Mouse (Mus musculus) brown adipose tissue, adult 24 weeks (tissue): Measurements from ENCODE around the gene Cldn5. TPM values are rescaled to one million over a fixed set of nuclear protein-coding genes. Genes with fewer than 3 reads are reported as not detected.

Experiments
- H3K27ac ChIP-seq: fragments of 200-500 bp; replicated peaks from 2 replicates; pipeline ENCODE4 v1.5.1; 2012; ENCODE audit warnings: low read depth, mild to moderate bottlenecking, low read length
- H3K4me1 ChIP-seq: fragments of 200-500 bp; 2 replicates; pipeline ENCODE4 v1.6.1; 2012; ENCODE audit warnings: low read length, mixed read lengths; ENCODE audit not compliant: control insufficient read depth, insufficient read depth, insufficient read length
- H3K4me3 ChIP-seq: fragments of 200-500 bp; 2 replicates; pipeline ENCODE4 v1.5.1; 2012; ENCODE audit warnings: low read depth, mild to moderate bottlenecking, low read length, moderate library complexity; ENCODE audit not compliant: insufficient read depth
- polyA plus RNA-seq: library from polyadenylated mRNA; stranded (reverse); fragments of >200 nt; gene quantifications from 2 replicates; pipeline ENCODE4 v1.2.4, GENCODE M21; 2012; ENCODE audit not compliant: missing spikeins, insufficient read depth, insufficient read length

The Cldn5 gene
- 36.1 and 37.1 TPM in 2 replicates for polyA plus RNA-seq

DNA sequence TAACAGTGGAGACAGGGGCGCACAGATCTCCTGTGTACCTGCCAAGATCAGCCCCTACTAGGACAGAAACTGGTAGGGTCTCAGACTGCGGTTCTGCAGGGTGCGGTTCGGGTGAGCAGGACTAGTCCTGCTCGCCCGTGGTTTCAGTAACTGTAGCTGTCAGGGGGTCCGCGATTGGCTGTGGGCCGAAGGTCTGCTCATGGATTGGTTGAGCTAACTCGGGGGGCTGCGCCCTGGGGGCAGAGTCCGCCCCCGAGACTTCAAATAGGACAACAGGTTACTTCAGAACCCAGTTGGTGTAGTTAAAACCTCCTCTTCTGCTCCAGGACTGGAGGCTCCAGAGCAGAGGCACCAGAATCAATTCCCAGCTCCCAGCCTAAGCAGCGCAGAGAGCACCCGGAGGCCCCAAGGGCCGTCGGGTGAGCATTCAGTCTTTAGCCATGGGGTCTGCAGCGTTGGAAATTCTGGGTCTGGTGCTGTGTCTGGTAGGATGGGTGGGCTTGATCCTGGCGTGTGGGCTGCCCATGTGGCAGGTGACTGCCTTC lies at the start of gene Cldn5:
TSS of gene Cldn5 (plus strand) at position 292 of the 545 bp plus-strand sequence.
- Histone ChIP-seq H3K4me1 (peaks cover 19% of the 10 kb centered on the region), H3K27ac (peak within 1 kb of the TSS; percentile 99), H3K4me3 (peak within 1 kb of the TSS; percentile 76)

DNA sequence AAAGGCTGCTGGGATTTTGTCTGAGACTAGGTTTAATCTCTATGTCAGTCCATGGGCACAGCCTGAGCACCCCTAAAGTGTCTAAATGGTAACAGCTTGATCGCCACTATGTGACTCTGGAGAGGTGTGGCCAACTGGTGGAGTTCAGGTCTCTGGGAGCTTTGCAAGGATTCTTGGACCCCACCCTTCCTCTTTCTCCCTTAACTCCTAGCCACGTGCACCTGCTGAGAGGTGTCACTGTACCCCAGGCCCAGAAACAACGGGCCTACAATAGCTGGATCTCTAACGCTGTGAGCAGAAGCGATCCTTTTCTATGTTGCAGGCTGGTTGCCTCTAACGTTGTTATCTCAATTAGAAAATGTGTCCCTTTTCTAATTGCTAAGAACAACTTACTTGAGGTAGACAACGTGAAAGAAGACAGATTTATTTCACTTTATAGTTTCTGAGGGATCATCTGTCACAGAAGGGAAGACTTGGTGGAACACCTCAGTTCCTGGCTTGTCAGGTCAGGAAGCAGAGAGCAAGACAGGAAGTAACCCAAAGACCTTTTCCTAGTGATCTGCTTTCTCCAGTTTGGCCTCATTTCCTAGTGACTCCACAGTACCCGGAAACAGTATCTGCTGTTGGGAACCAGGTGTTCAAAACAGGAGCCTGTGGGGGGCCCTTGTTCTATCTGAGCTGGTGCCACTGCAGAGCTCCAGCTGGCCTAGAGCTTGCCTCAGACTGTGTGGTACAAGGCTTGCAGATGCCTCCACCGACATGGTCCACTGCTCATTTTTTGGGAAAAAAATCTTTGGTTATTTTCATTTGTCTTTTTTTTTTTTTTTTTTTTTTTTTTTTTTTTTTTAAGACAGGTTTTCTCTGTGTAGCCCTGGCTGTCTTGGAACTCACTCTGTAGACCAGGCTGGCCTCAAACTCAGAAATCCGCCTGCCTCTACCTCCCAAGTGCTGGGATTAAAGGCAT lies 48.8 kb upstream of the Cldn5 start:
- Histone ChIP-seq H3K4me3 (no peak overlapping the region), H3K4me1 (peaks cover 19% of the 10 kb centered on the region), H3K27ac (peak overlapping the region; percentile 61)

DNA sequence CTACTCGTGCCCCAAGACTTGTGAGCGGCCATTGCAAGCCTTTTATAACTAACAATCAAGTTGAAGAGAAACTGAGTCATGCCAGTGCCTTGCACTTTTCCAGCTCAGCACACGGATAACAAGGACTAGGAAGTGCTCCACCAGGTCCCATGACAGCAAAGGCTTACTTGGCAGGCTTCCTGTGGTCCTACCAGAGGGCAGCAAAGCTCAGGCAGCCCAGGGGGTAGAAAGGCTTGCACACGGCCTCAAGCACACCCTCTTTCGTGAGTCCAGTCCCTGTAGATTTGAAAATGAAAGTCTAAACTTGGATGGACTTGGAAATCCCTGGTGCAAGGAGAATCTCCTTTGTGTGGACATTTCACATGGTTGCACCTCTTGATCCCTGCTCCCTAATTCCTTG lies 47.5 kb upstream of the Cldn5 start:
- H3K27ac ChIP-seq = peak overlapping the region; percentile 78
- no peak overlapping the region for H3K4me3 ChIP-seq
- peaks cover 16% of the 10 kb centered on the region for H3K4me1 ChIP-seq

DNA sequence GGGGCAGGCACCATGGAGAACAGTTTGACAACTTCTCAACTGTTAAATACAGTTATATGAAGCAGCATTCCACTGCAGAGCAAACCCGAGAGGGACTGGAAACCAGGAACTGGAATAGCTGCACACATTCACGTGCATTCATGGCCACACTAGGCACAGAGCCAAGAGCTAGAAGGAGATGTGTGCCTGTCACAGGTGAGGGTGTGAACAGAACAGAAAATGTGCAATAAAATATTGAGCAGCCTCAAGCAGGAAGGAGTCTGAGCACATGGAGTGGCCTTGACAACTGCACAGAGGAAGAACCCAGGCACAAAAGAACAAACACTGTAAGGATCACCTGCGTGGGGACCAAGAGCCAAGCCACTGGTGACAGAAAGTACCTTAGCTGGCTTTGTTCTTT lies 46.0 kb upstream of the Cldn5 start:
- peaks cover 16% of the 10 kb centered on the region for H3K4me1 ChIP-seq
- H3K27ac ChIP-seq = no peak overlapping the region
- H3K4me3 ChIP-seq = no peak overlapping the region

DNA sequence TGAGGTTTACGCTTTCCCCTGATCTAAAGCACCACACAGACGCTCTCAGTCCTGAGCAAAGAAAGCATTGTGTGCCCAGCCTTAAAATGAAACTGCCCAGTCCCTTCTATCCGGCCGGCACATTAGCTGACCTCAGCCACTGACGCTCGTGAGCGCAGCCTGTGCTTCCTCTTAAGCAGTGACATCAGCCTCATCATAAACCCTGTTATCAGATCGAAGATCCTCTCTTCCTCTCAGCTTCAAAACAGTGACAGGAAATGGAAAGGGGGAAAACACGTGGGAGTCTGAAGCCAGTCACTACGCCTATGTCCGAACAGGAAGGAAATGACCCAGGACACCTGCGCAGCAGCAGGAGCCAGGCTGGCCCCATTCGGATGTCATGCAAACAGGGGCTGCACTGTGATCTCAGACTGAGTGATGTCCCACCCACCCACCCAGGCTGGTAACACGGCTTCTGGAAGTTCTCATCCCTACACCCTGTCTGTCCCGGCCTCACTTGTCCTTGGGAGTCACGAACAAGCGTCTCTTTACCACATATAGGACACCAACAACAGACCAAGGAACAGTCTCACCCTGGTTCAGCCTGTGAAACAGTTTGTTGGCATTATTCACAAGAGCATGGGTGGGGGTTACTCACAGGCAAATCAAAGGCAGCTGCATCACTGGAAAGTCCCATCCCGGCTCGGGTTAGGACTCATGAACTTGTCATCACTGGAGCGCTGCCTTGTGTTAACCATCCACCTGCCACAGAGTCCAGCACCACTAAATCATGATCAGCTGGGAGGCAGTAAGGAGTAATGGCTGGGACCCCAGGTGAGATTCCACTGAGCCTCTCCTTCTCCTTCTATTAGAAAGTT lies 43.3 kb upstream of the Cldn5 start:
- Histone ChIP-seq H3K27ac (peak overlapping the region; percentile 97), H3K4me1 (peaks cover 17% of the 10 kb centered on the region), H3K4me3 (peak overlapping the region; percentile 47)

DNA sequence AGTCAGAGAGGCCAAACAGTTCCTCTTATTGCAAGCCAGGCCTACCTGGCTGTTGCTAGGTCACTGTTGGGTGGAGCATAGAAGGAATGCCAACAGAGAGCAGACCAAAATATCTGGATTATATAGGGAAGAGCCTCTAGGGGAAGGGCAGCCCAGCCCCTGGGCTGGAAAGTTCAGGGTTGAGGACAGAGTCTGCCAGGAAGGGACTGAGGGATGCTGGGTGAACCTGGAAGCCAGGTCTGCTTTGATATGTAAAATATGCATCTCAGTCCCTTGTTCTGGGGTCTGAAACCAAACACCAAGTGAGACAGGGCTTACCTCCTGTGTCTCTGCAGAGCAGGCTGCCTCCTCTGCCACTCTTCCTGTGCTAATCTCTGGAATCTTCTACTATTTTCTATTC lies 38.3 kb upstream of the Cldn5 start:
- no peak overlapping the region for H3K4me3 ChIP-seq
- H3K4me1 ChIP-seq = peaks cover 21% of the 10 kb centered on the region
- H3K27ac ChIP-seq = peak overlapping the region; percentile 95

DNA sequence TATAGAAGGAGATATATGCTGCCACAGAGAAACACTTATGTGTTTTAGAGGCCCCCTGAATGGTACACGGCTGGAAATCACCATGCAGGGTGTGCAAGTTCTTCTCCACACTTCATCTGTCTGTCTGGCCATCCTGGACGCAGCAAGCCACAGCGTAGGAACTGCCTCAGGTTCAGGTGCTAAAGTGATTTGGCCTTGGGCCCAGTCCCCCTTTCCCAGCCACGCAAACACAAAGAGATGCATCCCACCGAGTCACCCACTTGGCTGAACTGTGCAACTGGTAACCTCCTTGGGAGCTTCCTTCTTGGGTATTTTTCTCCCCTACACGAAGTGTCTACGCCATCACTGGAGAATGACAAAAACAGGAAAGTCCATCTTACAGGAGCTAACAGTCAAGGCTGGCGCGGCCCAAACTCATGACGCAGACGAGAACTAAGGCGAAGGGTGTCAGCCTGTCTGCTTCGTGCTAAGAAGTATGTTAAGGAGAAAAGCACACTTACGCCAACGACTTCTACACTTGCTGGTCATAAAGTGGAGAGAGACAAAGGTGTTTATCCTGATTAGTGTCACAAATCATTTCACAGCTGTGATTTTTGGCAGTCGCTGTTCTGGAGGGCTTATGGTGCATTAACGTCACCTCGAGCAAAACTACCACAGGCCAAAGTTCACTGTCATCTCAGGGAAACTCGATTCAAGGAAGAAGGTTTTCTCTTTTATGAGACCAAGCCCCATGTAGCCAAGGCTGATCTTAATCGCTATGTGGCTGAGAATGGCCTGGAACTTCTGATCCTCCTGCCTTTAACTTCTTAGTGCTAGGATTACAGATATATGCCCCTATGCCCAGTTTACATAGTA lies 30.2 kb upstream of the Cldn5 start:
- peaks cover 26% of the 10 kb centered on the region for H3K4me1 ChIP-seq
- no peak overlapping the region for H3K4me3 ChIP-seq
- H3K27ac ChIP-seq = peak overlapping the region; percentile 89

DNA sequence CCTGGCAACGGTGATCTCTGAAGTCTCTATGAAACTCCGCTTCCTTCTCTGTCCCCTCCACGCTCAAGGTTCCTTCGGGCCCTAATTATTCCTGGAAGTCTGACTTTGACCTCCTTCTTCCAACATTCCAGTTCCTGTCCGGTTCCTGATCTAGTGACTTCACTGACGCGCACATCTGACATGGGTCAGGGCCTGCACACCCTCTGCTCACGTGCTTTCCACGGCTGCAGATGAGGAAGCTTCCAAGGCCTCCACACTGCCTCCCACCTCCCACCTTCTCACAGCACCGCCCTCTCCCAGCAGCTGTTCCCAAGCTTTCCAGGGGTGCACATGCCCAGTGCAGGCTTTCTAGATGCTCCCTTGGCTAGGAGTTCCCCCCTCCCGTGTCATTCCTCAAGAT lies 25.5 kb upstream of the Cldn5 start:
- Histone ChIP-seq H3K27ac (peak overlapping the region; percentile 3; the same call in 1 of the 2 replicates), H3K4me1 (peaks cover 11% of the 10 kb centered on the region), H3K4me3 (no peak overlapping the region)

DNA sequence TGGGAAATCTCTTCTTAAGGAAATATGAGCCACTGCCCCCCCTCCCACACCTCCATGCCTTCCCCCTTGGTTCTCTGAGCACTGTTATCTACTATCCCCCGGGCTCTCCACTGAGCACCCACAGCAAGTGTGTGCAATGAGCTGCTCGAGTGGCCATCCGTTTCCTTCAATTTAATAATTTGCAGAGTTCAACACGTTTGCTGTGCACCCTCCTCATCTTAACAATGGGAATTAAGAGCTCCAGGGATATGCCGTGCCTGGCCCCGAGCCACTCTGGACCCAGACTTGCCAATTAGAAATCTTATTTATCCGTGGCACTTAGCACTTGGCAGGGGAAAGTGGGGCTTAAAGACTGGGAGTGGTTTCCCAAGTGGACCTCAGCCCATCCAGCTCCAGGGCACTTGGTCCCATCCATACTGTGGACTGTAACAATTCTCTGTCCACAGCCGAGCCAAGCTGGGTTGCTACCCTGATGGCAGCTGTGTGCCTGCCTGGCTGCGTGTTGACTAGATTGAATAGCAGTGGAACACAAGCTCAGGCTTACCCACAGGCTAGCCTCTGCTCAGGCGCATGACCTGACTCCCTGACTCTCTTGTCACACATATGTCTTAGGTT lies 24.7 kb upstream of the Cldn5 start:
- Histone ChIP-seq H3K4me3 (no peak overlapping the region), H3K27ac (no peak overlapping the region), H3K4me1 (peaks cover 11% of the 10 kb centered on the region)

DNA sequence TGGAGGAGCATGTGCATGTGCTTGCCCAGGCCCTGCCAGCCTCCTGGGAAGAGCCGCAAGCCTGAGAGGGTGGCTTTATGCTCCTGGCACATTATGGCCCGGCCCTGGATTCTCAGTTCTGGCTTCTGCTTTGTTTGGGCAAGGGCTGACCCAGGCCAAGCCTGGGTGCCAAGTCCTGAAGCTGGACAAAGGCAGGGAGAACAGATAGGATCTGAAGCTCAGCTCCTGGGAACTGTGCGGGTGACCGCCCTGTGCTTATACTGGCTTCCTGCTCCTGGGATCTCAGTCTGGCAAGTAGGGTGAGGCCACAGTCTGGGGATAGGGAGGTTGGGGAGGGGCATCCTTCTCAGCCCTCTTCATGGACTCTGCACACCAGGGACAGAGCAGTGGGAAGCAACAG lies 14.9 kb upstream of the Cldn5 start:
- no peak overlapping the region for H3K27ac ChIP-seq
- peaks cover 3% of the 10 kb centered on the region; the same call in 1 of the 2 replicates for H3K4me1 ChIP-seq

DNA sequence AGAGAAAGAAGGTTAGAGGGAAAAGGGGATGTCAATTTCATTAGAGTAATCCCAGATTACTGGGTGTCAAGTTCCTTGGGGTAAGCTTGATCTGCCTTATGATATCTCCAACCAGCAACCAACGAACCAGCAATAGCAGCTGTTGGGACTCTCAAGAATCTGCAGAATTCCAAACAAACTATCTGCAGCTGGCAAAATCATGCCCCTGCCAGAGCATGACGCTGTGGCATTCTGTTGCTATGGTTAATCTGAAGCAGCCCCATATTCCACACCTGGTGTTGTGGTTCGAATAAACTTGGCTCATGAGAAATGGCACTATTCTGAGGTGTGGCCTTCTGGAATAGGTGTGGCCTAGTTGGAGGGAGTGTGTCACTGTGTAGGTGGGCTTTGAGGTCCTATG lies 13.7 kb upstream of the Cldn5 start:
- H3K27ac ChIP-seq = no peak overlapping the region
- peaks cover 3% of the 10 kb centered on the region; the same call in 1 of the 2 replicates for H3K4me1 ChIP-seq
- H3K4me3 ChIP-seq = no peak overlapping the region

More for the DNA sequence above, 14.9 kb upstream of the Cldn5 start:
- H3K4me3 ChIP-seq = no peak overlapping the region

DNA sequence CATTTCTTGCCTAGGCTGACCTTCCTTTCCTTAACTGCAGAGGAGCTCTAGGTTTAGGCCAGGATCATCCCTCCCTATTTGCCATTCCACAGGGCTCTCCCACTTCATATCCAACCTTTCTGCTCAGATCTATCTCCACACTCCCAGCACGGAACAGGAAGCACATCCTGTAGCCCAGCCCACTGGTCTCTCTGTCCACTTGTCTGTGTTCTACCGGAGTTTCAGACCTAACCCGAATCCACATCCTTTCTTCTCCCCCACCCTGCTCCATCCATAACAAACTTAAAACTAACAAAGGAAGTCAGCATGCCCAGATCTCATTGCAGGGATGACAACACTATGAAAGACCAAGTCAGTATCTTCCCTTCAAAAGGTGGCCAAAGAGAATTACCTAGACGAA lies 10.3 kb upstream of the Cldn5 start:
- H3K27ac ChIP-seq = 0 out of 2 replicates have a peak overlapping the region, but pooled peaks have one; percentile 11
- H3K4me3 ChIP-seq = no peak overlapping the region
- H3K4me1 ChIP-seq = peaks cover 3% of the 10 kb centered on the region; the same call in 1 of the 2 replicates

DNA sequence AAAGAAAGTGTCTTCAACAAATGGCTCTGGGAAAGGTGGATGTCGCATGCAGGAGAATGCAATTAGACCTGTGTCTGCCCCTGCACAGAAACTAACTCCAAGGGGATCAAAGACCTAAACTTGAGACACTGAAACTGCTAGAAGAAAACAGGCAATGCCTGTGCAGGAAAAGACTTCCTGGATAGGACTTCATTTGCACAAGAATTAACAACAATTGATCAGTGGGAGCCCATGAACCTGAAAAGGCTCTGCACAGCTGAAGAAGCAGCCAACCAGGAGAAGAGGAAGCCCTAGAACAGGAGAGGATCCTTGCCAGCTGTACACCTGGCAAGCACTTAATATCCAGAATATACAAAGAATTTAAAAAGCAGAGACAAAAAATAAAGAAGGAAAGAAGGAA lies 7.1 kb upstream of the Cldn5 start:
- Histone ChIP-seq H3K27ac (no peak overlapping the region), H3K4me3 (no peak overlapping the region), H3K4me1 (peaks cover 12% of the 10 kb centered on the region)

DNA sequence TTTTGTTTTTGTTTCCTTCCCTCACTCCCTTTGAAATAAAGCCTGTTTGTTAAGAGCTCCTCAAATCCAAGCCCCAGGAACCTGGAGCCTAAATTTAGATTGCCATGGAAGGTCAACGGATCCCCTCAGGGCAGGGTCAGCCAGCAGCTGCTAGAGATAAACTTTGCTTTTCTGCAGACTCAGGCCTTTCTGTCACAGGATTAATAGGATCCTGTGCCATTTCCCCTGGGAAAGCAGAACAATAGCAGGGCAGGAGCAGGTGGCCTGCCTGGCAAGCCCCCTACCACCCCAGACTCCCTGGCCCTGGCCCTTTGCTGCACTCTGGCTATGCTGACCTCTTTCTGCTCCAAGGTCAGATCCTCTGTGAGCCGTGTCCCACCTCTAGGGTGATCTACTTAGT lies 2.7 kb upstream of the Cldn5 start:
- peak overlapping the region; percentile 99 for H3K27ac ChIP-seq
- H3K4me3 ChIP-seq = no peak overlapping the region
- H3K4me1 ChIP-seq = peaks cover 19% of the 10 kb centered on the region
